Mouse (Mus musculus): ENCODE measurements around the gene Pum1.

DNA sequence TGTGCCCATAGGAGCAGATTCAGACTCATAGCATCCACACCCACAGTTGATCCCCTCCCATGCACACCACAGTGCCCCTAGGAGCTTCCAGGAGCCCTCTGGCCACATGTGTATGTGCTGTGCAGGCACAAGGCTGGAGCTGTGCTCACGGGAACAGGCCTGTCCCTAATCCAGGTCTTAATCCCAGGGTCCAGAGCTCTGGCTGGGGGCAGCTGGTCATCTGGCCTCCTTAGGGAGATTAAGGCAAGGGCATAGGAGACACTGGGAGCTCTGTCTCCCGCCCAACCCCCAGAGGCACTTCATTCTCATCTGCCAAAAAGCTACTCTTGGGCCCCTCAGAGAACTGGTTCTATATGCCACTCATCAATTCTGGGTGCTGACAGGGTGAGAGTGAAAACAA lies 140.5 kb downstream of the Pum1 start:
- TF ChIP-seq POLR2A (IDR thresholded peaks at IDR 0.05; ENCODE audit: control insufficient read depth, low read depth, low read length) (no peak), CTCF (IDR thresholded peaks at IDR 0.05; ENCODE audit: control insufficient read depth, insufficient read depth, insufficient replicate concordance, low read depth, low read length) (no peak)
